Mouse (Mus musculus) naive thymus-derived CD4-positive, alpha-beta T cell, adult 2 months (primary cell): ENCODE measurements around the gene Asb7.

Experiments
- DNase-seq: peaks from one replicate; pipeline ENCODE4 v3.0.0-alpha.2; 2011; ENCODE audit warnings: low read depth

Asb7 gene

DNA sequence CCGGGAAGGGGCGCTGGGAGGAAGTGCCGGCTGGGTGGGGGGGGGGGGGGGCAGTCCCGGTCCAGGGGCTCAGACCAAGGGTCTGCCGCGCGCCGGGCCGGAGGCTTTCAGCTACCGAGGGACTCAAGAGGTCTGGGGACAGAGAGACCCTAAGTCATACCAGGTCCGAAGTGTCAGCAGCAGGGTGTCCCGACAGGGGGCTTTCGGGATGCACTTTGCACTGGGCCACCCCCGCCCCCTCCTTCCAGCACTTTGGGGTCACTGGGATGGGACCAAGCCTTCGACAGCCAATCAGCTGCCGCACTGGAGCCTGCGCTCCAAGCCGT, at the start of gene Asb7:
Gene Asb7, minus strand, starts transcription at position 303 of the 326 bp plus-strand sequence.
- no peak for DNase-seq

DNA sequence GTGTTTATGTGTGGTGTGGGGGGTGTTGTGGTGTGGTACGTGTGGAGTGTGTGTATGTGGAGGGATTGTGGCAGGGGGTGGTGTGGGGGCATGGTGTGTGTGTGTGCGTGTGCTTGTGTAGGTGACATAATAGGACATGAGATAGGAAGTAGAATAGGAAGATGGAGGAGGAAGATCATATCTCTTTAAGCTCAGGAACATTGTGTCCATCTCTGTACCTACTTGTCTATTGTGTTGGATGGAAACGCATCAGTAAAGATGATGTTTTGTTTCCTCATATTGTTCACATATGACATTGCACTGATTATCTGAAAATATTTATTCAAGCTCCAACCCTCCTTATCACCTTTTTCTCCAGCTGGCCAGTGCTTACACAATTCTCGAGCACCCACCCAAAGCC, 48.0 kb upstream of the Asb7 start:
- no peak for DNase-seq

DNA sequence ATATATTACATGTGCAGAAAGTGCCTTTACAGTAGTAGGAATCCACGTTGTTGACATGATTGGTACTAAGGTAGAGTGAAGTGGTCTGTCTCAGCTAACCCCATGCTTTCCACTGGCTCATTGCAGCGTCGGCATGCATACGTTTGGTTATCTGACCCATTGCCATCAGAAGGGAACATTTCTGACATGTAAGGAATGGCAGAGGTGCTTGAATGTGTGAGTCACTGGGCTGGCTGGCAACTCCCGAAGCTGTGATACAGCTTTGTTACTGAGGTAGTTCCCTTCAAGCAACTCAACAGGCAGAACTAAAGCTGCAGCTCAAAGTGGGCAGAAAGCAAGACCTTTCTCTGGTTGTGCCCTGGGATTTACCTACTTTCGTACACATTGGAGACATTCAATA, 45.6 kb upstream of the Asb7 start:
- DNase-seq = no peak

DNA sequence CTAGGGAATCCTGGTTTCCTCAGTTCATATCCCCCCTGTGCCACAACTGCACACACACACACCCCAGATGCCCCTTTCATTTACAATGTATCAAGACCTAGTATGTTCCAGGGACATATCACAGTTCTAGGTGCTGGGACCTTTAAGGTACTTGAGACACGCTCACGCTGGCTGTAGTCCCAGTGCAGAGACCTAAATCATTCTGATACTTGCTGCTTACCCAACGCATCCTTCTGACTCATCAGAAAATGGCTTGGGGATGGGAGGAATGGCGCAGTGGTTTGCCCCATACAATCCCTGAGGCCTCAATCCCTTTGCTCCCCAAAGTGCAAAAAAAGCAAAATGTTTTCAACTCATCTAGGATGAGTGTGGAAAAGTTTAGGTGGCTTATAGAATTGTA, 45.1 kb upstream of the Asb7 start:
- no peak for DNase-seq

DNA sequence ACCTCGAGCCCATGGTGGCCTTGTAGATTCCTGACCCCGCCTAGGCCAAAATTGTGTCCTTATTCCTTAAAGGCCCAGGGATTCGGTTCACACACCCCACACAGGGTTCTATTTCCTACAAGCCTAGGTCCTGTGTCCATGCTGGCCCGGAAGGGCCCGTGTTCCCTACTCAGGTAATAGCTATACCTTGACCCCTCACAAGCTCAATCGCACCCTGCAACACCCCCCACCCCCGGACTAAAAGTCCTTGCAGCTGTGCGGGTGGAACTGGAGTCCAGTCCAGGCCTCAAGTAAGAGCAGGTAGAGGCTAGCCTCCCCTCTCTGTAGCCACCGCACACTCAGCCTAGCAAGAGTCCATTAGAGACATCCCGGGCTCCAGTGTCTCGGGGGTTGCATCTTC, 44.5 kb upstream of the Asb7 start:
- no peak for DNase-seq

DNA sequence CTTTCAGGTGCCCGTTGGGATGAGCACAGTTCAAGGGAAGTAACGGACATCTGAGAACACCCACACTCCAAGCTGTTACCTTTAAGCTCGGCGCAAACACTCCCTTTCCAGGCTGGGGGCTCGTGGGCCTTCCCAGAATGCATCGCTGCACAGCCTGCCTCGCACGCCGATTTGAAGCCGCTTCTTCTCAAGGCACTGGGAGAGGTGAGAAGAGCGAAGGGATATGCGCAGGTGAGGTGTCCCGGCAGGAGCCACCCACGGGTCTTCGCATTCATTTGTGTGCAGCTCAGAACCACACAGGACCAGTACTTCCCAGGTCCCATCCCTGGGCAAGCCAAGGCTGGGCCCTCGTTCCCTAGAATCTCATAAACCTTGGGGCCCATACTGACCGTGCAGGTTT, 44.0 kb upstream of the Asb7 start:
- no peak for DNase-seq

DNA sequence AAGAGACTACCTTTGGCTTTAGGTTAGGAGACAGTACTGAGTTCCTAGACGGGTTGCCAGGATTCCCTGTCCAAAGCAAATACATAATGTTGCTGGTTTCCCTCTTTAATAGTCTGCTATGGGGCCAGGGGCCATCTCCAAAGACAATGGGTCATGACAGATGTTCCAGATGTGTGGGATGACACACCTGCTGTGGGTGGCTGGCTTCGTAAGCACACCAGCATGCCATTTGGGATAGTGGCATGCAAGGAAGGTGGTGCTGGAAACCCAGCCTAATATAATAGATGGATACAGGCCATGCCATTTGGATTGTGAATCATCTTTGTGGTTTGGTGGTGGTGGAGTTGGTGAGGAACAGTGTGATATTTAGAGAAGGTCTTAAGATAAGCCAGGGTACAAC, 39.8 kb upstream of the Asb7 start:
- no peak for DNase-seq

GRCm38 (mm10) chr7:66728072-66728471, 38.7 kb upstream of the Asb7 start:
- no peak for DNase-seq

GRCm38 (mm10) chr7:66724954-66725353, 35.6 kb upstream of the Asb7 start:
- DNase-seq = peak; percentile 45

DNA sequence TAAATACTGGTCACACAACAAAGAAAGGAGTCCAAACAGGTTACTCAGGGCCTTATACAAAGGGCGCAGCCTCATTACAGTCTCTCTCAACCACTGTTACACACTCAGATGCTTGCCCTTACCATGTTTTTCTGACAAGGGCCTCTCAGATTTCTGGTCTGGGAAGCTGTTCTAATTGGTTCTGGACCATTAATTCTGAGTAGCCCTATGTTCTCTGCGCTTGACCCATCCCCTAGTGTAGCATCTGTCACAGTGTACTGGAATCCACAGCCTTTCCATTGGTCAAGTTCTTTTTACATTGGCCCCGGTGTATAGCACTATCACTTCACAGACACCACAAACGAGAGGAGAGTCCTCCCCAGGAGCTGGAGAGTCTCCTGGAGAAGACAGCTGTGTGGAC, 35.1 kb upstream of the Asb7 start:
- no peak for DNase-seq

DNA sequence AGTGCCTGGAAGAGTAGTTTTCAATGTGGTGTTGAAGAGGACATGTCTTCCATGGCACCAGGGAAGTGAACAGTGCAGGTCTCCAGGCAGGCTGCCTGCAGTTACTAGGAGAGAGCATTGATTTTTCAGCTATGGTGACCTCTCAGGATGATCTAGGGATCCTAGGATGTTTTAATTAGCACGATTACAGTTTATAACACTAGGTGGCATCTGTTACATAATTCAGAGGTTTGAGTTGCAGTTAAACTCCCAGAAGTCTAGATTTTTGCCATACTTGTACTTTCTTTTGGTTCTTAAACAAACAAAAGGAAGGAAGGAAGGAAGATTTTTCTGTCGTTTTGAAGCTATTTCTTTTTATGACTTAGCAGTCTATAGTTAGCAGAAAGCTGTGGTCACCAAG, 21.8 kb upstream of the Asb7 start:
- no peak for DNase-seq

DNA sequence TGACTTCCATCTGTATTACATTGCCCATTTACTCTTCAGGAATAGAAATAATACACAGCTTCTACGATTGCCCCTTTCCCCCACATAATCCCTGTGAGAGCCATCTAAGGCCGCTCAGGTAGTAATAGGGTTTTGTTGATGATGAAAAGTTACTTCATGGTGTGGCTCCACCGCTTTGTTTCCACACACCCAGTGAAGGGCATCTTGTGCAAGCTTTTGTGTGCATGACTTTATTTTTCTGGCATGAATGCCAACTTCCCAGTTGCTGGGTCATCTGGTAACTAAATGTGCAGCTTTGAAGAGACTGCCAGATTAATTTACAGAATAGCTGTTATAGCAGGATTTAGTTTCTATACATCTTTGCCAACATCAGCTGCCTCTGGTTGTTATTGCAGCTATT, 15.2 kb upstream of the Asb7 start:
- no peak for DNase-seq

DNA sequence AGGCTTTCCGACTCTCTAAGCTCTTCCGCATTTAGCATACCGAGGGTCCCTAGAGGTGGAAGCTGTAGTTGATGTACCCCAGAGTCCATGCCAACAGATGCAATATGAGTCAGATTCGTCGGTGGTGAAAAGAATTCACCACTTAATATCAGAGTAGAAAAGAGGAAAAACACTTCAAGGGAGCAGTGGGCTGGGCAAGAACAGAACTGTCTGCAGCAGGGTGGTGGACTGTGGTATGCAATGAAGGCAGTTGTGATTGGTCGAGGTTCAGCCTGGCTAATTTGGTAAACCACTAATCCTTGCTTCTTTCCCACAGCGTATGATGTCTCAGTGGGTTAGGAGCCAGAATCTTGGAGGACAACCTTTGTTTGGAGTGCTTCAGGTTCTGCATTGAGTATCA, 13.3 kb upstream of the Asb7 start:
- DNase-seq = no peak

DNA sequence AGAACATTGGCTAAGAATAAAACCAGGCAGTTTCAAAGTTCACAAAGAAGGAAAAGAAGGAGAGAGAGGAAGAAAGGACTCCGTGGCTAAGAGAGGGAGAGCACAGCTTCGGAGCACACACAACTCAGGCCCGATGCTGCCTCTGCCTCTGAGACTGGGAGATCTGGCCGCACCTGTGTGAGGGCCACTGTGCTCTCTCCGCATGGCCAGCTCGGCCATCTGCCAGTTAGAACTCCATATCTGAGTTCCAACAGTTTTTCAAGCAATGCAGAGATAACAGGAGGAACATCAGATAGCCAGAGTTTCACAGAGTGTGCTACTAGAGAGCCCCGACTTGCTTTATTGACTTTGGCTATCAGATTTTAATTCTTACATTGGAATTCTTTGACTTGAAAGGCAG, 5.1 kb upstream of the Asb7 start:
- no peak for DNase-seq

- DNase-seq = peak; percentile 98
Observed at GRCm38 (mm10) chr7:66689620-66690360, 394 bp upstream of the Asb7 start, which contains the start of gene Lins1. Gene Lins1 (plus strand): TSS chr7:66689889.

DNA sequence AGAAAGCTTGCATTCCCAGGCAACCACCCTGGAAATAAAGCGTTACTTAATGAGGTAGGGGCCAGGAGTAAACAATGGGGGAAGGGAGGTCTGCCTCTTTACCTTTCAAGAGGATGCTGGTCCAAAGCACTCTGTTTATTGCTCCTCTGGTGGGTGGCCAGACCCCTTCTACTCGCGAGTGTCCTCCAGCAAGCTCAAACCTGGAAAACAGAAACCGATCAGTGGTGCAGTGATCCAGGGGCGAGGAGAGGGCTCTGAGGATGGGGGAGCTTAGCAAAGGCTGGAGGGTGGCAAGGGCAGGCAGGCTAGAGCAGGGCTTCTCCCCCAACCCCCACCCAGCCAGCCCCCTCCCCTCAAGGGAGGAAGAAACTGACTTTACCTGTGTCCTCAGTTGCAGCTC, 675 bp downstream of the Asb7 start:
- DNase-seq = no peak

- DNase-seq = no peak
Observed at GRCm38 (mm10) chr7:66682119-66682863, 7.1 kb downstream of the Asb7 start.

- no peak for DNase-seq
Observed at GRCm38 (mm10) chr7:66675800-66676199, 13.6 kb downstream of the Asb7 start.

DNA sequence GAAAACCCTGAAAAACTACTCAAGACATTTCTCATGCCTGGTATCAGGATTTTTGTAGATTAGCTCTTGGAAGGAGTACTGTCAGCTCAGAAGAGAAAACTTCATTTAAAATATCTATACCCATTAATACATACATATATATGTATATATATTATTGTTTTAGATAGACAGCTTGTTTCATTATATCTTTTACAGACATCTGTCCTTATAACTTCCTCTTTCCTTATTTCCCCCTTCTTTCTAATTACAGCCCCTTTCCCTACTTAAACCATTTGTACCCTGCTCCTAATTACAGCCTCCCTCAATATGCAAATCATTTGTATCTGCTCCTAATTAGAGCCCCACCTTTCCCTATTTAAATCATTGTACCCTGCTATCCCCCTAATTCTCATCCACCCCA, 22.3 kb downstream of the Asb7 start:
- DNase-seq = no peak

DNA sequence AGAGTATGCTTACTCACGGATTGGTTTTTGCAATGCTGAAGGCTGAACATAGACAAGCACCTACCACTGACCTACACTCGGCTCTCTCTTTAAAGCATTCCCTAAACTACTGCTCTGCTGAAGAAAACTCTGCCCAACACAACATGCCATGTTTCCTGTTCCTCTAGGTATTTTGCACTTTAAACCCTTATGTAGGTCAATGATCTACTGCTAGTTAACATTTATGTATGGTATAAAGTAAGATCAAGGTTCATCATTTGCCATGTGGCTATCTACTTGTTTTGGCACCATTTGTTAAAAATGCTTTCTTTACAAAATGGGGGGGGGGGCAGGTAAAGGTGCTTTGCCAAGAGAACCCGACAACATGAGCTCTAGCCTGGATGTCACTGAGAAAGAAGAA, 25.8 kb downstream of the Asb7 start:
- no peak for DNase-seq

- DNase-seq = peak; percentile 89
Observed at GRCm38 (mm10) chr7:66661572-66661971, 27.8 kb downstream of the Asb7 start.

- no peak for DNase-seq
Observed at GRCm38 (mm10) chr7:66660972-66661371, 28.4 kb downstream of the Asb7 start.

DNA sequence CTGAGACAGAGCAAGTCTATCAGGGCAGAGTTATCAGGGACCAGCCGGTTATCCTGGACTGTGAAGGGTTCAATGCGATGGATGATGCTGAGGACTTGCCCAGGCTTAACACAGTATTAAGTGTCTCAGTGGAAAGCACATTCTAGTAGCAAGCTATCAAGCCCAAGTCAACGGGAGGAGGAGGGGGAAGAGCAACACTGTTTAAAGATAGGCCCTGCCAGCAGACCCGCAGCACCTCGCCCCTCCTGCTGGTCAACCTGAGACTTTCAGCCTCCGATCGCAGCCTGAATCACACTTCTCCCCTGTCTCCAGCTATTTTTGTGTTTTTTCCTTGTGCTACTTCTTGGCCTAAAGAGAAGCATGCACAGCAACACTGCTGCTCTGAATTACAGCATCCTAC, 29.1 kb downstream of the Asb7 start:
- no peak for DNase-seq

DNA sequence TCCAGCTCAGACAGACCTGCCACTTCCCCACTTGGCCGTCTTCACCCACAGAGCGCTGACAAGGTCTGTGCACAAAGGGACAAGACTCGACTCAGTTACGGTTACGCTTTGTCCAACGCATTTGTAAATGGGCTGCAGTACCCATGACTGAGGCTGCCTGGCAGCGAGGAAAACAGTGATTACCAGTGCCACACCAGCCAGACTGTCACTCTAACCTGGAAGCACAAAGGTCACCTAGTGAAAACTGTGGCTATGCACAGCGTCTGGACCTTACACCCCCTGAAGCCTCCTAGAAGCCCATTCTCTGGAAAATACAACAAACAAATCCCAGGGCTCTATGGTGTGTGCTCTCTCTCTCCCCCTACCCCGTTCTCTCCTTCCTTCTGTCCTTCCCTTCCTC, 33.9 kb downstream of the Asb7 start:
- DNase-seq = no peak
